Mouse (Mus musculus): ENCODE results near the gene Fcgrt.
A peak's percentile ranks its signal among the peaks of the same experiment; 100 is the strongest.

The Fcgrt gene

DNA sequence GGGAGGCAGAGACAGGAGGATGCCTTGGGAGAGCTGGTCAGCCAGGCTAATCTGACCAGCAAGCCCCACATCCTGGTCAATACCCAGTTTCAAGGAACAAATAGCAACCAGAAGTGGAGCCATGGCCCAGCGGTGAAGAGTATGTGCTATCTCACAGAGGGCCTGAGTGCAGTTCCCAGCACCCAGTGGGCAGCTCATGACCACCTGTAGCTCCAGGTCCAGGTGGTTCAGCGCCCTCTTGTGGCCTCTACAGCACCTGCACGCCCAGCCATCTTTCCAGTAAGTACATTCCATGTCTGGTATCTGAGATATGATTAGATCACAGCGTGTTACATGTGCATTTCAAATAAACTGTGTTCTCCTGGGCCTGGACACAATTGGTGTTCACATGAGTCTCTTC, 17.6 kb downstream of the Fcgrt start:
- no peak for DNase-seq (ENCODE audit: extremely low read depth, low read depth)

DNA sequence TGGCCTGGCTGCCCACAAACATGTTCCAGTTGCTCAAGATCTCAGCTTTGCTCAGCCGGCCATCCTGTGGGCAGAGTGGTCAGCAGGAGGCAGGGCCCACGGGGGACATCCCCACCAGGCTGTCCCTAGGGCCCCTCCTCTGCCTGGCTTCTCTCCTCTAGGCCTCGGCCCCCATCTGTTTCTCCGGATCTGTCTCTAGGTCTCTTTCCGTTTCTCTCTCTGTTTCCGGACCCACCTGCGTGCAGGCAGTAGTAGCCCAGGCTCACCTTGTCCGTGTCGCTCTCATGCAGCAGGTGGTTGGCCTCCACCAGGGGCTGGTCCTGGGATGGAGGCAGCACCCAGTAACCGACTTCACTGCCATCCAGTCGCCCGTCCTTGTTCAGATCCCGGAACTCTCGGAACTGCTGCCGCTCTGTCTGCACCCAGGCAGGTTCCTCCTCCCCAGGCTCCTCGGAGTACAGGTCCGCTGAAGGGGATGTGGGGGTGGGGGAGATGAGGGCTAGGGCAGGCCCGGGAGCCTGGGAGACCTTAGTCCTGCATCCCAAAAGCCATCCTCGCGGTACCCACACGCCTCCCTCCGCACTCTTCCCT, 20.3 kb downstream of the Fcgrt start:
- no peak for DNase-seq (ENCODE audit: extremely low read depth, low read depth)

GRCm38 (mm10) chr7:45082401-45083299, 21.0 kb downstream of the Fcgrt start:
- no peak for DNase-seq (ENCODE audit: extremely low read depth, low read depth)

DNA sequence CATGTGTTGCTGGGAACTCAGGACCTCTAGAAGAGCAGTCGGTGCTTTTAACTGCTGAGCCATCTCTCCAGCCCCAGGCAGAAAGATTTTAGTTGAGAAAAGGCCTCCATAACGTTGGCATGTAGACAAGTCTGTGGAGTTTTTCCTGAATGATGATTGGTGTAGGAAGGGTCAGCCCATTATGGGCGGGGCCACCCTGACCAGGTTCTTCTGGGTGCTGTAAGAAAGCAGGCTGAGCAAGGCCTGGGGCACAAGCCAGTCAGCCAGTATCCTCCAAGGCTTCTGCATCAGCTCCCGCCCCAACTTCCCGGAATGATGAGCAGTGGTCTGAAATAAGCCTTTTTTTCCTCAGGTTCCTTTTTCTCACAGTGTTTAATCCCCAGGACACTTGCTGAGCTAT, 22.6 kb downstream of the Fcgrt start:
- DNase-seq (ENCODE audit: extremely low read depth, low read depth) = no peak

GRCm38 (mm10) chr7:45079856-45080255, 23.8 kb downstream of the Fcgrt start:
- peak; percentile 48 for DNase-seq (ENCODE audit: extremely low read depth, low read depth)

- peak; percentile 41 for DNase-seq (ENCODE audit: extremely low read depth, low read depth)
Observed at GRCm38 (mm10) chr7:45078513-45078912, 25.1 kb downstream of the Fcgrt start.

- DNase-seq (ENCODE audit: extremely low read depth, low read depth) = no peak
Observed at GRCm38 (mm10) chr7:45077829-45078228, 25.8 kb downstream of the Fcgrt start.

GRCm38 (mm10) chr7:45077322-45077721, 26.3 kb downstream of the Fcgrt start:
- DNase-seq (ENCODE audit: extremely low read depth, low read depth) = no peak

DNA sequence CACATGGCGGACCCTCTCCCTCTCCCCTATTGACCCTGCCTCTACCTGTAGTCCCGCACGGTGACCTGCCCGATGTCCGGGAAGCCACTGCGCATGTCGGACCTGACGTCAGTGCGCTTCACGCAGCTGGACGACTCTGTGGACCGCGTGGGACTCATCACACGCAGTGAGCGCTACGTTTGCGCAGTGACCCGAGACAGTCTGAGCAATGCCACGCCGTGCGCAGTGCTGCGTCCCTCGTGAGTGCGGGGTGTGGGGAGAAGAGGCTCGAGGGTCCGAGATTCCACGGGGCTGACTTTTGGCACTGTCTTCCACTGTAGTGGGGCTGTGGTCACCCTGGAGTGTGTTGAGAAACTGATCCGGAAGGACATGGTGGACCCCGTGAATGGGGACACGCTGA, 27.1 kb downstream of the Fcgrt start:
- DNase-seq (ENCODE audit: extremely low read depth, low read depth) = no peak

DNA sequence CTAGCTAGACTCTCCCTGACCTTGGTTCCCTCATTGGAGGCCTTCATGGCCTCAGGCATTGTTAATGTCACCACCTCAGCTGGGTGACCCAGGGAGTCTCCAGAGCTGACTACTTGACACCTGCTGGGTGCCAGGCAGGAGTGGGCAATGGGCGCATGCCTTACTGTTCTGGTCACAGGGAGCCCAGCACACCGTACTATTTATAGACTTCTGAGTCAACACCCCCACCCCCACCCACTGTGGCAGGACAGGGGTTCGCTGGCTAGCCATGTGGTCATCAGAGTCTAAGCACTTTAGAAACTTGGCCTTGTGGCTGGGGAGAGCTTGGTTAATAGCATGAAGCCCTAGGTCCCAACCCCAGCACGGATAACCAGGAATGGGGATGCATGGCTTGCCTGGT, 28.2 kb downstream of the Fcgrt start:
- DNase-seq (ENCODE audit: extremely low read depth, low read depth) = no peak

GRCm38 (mm10) chr7:45073949-45074348, 29.7 kb downstream of the Fcgrt start:
- DNase-seq (ENCODE audit: extremely low read depth, low read depth) = no peak

GRCm38 (mm10) chr7:45073171-45073707, 30.4 kb downstream of the Fcgrt start:
- no peak for DNase-seq (ENCODE audit: extremely low read depth, low read depth)

- DNase-seq (ENCODE audit: extremely low read depth, low read depth) = peak; percentile 36
Observed at GRCm38 (mm10) chr7:45072230-45072629, 31.4 kb downstream of the Fcgrt start.

DNA sequence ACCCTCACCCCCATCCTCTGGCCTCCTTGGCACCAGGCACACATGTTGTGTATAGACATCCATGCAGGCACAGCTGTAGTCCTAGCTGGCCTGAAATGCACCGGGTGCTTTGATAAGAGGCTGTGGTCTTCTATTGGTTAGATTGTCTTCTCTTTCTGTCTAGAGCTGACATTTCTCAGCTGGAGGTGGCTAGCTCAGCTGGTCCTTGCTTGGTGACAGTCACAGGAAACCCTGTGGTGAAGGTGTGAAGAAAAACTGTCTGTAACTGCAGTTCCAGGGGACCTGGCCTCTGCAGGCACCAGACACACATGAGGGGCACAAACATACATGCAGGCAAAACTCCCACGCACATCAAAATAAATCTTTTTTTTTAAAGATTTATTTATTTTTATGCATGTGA, 34.0 kb downstream of the Fcgrt start:
- no peak for DNase-seq (ENCODE audit: extremely low read depth, low read depth)

- peak; percentile 71 for DNase-seq (ENCODE audit: extremely low read depth, low read depth)
Observed at GRCm38 (mm10) chr7:45068000-45068318, 35.7 kb downstream of the Fcgrt start.

- DNase-seq (ENCODE audit: extremely low read depth, low read depth) = peak; percentile 69
Observed at GRCm38 (mm10) chr7:45067190-45067999, 36.3 kb downstream of the Fcgrt start.

DNA sequence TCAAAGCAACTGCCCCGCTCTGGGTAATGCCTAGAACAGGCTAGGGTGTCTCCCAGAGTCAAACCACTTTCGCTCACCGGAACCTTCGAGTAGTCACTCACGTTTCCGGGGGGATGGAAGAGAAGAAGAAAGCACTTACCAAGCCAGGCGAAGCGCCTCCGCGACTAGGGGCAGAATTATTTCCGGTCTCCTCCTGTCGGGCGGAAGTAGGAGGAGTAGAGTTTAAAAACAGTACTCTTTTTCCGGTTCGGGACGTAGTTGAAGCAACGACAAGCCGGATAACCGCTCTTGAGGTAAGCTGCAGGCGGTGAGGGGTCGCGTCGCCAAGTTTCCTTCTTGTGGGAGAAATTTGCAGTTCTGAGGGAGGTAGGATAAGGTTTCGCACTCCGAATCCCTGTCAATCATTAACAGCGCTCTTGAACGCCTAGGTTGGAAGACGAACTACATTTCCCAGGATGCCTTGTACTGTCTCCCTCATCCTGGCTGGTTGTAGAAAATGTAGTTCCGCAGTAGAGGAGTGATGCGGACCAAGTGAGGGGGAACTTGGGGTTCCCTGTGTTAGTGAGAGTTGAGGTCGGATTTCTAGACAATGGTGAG, 41.3 kb downstream of the Fcgrt start, which contains the start of the genes Nosip and Prrg2:
TSS of gene Nosip (plus strand) at position 191 of the 597 bp plus-strand sequence.
TSS of gene Prrg2 (minus strand) at position 439 of the 597 bp plus-strand sequence.
- peak; percentile 99 for DNase-seq (ENCODE audit: extremely low read depth, low read depth)

GRCm38 (mm10) chr7:45061532-45062075, 42.0 kb downstream of the Fcgrt start:
- DNase-seq (ENCODE audit: extremely low read depth, low read depth) = no peak

GRCm38 (mm10) chr7:45060632-45061122, 43.0 kb downstream of the Fcgrt start:
- no peak for DNase-seq (ENCODE audit: extremely low read depth, low read depth)

DNA sequence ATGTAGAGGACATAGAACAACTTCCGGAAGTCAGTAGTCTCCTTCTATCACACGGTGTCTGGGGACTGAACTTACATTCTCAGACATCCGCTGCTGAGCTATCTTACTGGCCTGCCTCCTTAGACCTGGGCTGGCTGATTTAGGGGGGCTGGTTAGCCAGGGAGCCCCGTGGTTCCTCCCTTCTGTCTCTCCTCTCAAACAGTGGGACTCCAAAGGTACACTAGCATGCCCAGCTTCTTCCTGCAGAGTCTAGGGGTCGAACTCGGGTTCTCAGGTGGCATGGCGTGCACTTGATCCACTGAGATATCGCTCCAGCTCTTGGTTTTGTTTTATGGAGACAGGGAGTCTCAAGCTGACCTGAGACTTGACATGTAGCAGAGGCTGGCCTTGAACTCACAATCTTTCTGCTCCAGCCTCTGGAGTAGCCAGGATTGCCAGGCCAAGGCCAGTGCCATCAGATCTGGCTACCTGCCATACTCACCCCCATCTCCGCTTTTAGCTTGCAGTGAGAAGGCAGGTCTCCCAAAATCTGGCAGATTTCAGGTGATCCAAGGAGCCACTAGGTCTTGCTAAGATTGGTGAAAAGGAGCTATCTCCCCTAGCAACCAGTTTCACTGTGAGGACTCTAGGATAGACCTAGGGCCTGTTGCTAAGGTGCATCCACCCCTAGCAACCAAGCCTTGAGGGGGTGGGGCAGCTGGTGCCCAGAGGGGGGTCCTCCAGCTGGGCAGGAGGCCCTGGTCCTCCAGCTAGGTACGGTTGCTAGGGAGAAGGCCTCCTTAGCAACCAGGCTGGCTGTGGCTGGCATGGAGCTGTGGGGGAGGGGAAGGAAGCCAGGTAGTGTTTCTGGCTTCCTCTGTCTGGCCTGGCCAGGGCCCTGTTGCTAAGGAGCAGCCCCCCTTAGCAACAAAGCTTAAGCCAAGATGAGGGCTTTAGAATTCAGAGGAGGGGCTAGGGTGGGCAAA, 44.8 kb downstream of the Fcgrt start:
- DNase-seq (ENCODE audit: extremely low read depth, low read depth) = no peak
